Mouse (Mus musculus) cerebellum, adult (tissue): ENCODE measurements around the gene Tmem184b.

ENCODE experiments used
- ATAC-seq: cut with Nextera tagmentation; 2 replicates; pipeline ENCODE4 v1.9.2; 2017; ENCODE audit warnings: mild to moderate bottlenecking, moderate library complexity, mixed read lengths; ENCODE audit not compliant: insufficient number of reproducible peaks, low FRiP score, low TSS enrichment

The Tmem184b gene

DNA sequence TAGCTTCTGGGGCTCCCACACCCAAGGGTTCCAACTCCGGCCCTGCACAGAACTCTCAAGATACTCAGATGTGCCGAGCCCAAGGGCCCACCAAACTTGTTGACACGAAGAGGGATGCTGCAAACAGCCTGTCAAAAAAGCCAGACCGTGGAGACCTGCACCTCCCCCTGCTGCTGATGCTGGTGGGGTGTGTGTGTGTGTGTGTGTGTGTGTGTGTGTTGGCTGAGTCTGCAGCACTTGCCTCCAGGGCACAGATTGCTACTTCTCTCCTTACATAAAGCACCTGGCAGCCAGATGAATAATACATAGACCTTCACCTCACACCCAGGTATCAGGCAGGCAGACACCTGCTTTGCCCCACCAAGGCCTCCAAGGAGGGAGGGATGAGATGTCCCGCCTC is 1.2 kb downstream of the Tmem184b start:
- no peak for ATAC-seq

DNA sequence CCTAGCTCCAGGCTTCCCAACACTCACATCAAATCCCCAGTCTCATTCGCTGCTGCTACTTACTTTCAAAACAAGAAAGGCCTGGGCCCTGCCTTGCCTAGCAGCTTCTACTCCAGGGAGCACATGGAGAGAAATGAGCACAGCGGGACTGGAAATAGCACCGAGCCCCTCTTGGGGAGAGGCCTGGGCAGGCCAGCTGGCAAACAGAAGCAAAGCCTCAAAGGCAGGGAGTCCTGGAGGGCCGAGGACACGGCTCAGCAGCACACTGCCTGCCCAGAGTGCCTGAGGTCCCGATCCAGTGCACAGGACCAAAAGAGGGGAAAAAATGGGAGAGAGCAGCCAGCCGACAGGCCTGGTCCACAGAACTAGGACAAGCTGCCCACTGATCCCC is 2.4 kb downstream of the Tmem184b start:
- ATAC-seq: no peak

GRCm38 (mm10) chr15:79400134-79400974 is 3.0 kb downstream of the Tmem184b start:
- ATAC-seq: no peak

- no peak for ATAC-seq
Measured at GRCm38 (mm10) chr15:79399231-79400052, 3.9 kb downstream of the Tmem184b start.

DNA sequence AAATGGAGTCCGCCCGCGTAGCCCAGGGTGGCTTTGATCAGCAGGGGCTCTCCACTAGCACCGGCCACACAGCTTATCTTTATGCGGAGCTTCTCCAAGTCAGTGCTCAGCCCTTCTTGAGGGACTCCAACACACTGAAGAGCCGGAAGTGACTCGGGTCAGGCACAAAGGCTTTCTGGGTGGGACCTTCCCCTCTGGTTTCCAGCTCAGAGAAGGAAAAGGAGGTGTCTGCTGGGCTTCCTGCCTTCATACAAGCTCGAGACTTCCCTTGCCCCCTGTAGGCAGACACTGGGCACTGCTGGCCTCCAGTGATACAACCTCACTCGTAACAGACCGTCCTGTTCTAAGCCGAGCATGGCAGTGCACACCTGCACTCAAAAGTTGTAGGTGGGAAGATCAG is 6.6 kb downstream of the Tmem184b start:
- no peak for ATAC-seq

DNA sequence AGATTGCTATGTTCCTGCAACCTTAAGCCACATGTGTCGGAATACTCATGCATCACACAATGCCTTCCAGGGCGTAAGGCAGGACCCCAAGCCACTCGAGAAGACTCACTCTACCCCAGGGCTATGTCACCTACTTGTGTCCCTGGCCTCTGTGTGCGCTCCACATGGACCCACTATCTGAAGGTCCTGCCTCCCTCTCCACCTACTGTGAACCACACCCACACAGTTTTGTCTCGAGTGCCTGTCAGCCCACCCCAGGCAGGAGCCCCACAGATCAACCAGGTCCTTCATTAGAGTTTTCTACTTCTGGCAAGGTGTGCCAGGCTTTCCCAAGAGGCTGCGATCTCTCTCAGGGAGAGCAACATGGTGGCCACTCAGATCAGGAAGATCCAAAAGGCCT is 8.1 kb downstream of the Tmem184b start:
- no peak for ATAC-seq

DNA sequence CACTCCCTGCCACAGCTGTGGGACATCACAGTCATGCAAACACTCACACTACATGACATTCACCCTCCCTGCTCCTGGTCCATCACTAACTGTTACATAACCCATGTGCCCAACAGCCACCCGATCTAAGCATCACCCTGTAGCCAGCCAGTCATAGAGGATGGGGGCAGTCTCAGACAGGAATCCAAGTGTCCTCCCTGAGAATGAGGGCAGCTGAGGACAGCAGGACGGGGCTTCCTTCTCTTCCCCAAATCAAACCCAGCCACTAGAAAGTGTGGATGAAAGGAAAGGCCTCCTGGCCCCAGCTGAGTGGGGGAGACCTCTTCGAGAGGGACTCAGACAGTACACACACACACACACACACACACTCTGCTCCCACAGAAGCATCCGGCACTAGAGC is 8.5 kb downstream of the Tmem184b start:
- no peak for ATAC-seq

DNA sequence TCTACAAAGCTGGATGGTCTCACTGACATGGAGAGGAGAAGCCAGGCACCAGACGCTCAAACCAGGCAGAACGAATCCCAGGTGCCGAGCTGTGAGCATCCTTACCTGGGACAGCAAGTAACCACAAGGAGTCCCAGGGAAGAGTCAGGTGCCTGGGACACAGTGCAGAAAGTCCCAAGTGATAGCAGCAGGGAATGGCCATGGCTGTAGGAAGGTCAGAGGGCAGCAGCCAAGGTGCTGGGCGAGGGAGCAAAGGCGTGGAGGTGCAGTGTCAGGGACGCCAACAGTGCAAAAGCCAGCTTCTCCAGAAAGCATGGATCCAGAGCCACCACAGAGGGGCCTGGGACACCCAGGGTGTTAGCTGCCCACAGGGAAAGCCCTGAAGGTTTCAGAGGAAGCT is 10.3 kb downstream of the Tmem184b start:
- ATAC-seq: no peak

GRCm38 (mm10) chr15:79392527-79392926 is 10.8 kb downstream of the Tmem184b start:
- no peak for ATAC-seq

- no peak for ATAC-seq
Measured at GRCm38 (mm10) chr15:79391447-79392093, 11.8 kb downstream of the Tmem184b start.

DNA sequence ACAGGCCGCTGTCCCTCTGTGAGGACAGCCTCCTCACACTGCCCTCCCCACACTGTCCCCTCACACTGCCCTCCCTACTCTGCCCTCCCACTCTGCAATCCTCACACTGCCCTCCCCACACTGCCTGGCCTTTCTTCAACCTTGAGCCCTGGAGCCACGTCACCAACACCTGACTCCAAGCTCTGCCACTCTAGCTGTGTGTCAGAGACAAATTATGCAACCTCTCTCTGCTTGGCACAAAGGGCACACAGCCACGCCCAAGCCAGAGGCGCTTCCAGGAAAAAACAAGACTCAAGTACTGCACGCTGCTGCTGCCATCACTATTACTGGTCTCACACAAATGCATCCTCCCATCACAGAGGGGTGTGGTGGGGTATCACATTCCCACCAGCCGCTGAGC is 12.9 kb downstream of the Tmem184b start:
- ATAC-seq: no peak

DNA sequence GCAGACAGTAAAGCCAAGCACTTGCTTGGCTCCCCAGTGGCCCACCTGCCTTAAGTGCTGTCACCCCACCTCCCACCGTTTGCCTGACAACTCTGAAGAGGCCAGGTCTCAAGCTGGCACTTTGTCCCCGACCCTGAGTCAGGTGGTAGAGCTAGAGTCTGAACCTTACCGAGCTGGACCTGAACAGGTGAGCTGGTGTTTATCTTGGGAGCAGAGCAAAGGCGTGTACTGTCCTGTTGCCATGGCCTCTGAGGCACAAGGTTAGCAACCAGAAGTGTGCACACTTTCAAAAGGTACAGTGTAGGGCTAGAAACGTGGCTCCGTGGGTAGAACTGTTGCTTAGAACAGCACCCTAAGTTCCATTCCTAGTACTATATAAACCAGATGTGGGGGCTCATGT is 15.2 kb downstream of the Tmem184b start:
- ATAC-seq: no peak

GRCm38 (mm10) chr15:79387611-79388010 is 15.8 kb downstream of the Tmem184b start:
- ATAC-seq: no peak

DNA sequence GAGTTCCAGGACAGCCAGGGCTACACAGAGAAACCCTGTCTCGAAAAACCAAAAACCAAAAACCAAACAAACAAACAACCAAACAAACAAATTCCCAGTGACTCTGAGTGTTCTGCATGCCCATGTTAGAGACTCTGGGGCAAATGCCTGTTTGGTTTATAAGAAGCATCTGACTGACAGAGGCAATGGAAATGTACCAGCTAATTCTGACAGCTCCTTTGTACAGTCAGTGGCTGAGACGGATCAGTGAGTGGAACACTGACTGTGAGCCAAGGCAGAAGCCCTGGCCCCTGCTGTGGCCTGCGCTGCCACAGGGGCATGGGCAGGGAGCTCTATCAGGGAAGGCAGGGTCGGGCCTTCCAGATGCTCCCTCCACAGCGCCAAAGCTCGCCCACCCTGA is 16.3 kb downstream of the Tmem184b start:
- ATAC-seq: no peak

- no peak for ATAC-seq
Measured at GRCm38 (mm10) chr15:79381644-79382043, 21.7 kb downstream of the Tmem184b start.

DNA sequence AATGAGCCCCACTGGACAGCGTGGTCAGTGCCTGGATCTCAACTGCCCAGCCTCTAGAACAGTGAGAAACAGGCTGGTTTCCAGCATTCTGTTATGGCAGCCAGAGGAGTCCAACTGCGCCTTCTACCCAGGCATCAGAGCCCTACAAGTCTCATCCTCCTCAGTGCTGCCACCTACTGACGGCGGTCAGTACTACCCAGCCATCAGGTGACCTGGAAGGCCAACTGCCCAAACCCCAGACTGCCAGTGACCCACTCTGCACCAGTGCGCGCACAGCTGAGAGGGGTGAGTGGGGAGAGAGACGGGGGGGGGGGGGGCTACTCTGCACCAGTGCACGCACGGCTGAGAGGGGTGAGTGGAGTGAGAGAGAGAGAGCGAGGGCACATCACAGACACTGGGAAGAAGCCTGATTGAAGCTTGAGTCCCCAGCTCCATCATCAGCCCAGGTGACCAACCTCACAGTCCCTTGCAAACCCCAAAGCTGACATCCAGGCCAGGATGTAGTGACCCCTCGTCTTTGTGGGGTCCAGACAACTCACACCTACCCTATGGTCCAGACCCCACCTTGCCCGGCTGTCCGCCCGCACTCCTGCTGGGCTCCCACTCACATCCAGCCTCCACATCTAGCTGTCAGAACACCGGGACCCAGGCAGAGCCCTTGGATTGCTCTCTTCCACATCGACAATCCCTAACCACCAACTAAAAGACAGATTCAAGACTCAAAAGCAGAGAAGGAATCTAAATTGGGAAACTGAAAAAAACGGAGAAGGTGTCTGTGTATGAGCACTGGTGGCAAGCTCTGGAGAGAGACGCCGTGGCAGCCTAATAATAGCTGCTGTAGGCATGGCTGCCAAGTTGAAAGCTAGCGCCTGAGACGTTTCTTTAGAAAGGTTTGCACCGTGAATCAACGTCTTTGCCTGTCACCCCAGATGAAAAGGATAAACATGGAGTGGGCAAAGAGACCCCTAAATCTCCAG is 22.6 kb downstream of the Tmem184b start:
- peak; percentile 38 for ATAC-seq

- ATAC-seq: no peak
Measured at GRCm38 (mm10) chr15:79379658-79380057, 23.7 kb downstream of the Tmem184b start.

DNA sequence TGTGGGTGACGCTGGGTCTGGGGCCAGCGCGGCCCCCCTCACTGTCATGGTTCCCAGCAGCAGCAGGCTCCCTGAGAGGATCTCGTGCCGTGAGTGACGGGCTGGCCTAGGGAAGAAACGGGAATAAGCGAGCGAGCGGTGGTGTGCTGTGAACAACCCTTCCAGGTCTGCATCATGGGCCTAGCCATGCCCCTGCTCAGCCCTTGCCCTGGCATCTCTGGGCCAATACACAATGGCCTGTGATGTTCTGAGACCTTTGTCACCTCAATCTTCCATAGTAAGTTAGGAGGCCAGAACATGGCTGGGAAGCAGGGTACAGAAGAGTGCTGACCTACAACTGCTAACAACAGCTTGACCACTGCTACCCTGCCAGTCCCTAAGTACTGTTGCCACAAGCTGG is 24.8 kb downstream of the Tmem184b start:
- ATAC-seq: no peak

GRCm38 (mm10) chr15:79377681-79378080 is 25.7 kb downstream of the Tmem184b start:
- no peak for ATAC-seq

DNA sequence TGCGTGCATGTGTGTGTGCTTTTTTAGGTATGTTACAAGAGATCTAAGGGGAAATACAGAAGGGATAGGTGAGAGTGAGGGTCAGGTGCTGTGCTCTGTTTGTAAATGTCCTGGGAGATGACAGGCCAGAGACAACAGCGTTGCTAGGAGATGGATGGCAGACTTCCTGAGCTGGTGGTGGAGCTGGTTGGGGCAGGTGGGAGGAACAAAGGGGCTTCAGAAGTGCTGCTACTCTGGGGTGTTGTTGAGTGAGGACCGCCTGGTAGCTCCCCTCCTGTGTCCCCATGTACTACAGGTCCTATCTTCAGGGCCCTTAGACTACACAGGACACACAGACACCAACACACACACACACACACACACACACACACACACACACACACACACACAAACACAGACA is 28.6 kb downstream of the Tmem184b start:
- no peak for ATAC-seq
